9 mouse cellular contexts compared by ENCODE assay signal in the genomic region with DNA sequence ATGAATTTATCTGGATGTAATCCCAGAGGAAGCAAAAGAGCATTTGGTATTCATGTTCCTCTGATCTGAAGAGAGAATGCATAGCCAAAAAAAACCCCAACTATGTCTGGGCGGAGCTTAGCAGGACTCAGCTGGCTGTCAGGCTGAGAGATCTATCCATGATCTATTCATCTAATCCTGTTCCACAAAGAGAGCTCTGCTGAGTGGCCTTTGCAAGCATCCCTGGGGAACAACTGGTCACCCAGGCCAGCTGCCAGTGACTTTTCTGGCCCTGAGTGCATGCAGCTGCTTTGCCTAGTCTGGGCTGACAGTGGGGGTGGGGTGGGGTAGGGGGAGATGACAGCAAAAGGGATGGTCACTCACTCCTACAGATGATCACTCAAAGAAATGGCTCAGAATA.
DNase-seq lines count a peak whose midpoint lies in the region; ATAC-seq and TF ChIP-seq lines count a peak whose summit lies in the region.
"Had no signal": no experiment of that assay in that cellular context is flagged by ENCODE, and none has a peak within 500 bp of the region (broad histone marks: within the 10 kb centered on the region; RNA-seq: fewer than 3 reads in every experiment).

No protein-coding gene starts in this region.

- no peak overlapping the region for H3K27ac ChIP-seq in hindbrain, embryonic 10.5 days
- H3K27ac ChIP-seq in hindbrain, embryonic 14.5 days: no peak overlapping the region
- H3K27ac ChIP-seq in gastrocnemius, adult 2 months: peak overlapping the region; percentile 60
- H3K27ac ChIP-seq in kidney, postnatal 0 days: no peak overlapping the region
- no peak overlapping the region for H3K27ac ChIP-seq in forebrain, embryonic 10.5 days

- peak; percentile 44 for DNase-seq in hindbrain, embryonic 10.5 days (ENCODE audit: low spot score)
- DNase-seq in hindbrain, embryonic 14.5 days (ENCODE audit: low spot score): no peak
- DNase-seq in NIH3T3 (ENCODE audit: low read depth): peak; percentile 57
- DNase-seq in gastrocnemius, adult 2 months: peak; percentile 78
- peak; percentile 84 for DNase-seq in kidney, postnatal 0 days (ENCODE audit: low spot score)
- no peak for DNase-seq in frontal cortex, postnatal 36 days (ENCODE audit: low spot score in 2 of 2)
- no peak for DNase-seq in cerebellum, adult 11-12 months
- DNase-seq in forebrain, embryonic 10.5 days (ENCODE audit: extremely low spot score, low spot score): no peak
- DNase-seq: spleen, adult 18-20 months had no signal

- TF ChIP-seq CTCF in gastrocnemius, adult 2 months (IDR thresholded peaks at IDR 0.05): no peak
- TF ChIP-seq CTCF in kidney, postnatal 0 days (IDR thresholded peaks at IDR 0.05; ENCODE audit: low read depth): no peak

- H3K4me2 ChIP-seq in hindbrain, embryonic 14.5 days (replicated peaks): no peak overlapping the region
- H3K4me2 ChIP-seq in kidney, postnatal 0 days (ENCODE audit: low read length): no peak overlapping the region

- intact Hi-C loops in gastrocnemius, adult 2 months (cut with DNase I): no loop called here

- H3K27me3 ChIP-seq in hindbrain, embryonic 10.5 days (ENCODE audit: insufficient read depth, poor library complexity, severe bottlenecking): no peaks in the 10 kb centered on the region
- no peaks in the 10 kb centered on the region for H3K27me3 ChIP-seq in hindbrain, embryonic 14.5 days (ENCODE audit: control insufficient read depth, insufficient read depth, low read length)
- no peaks in the 10 kb centered on the region for H3K27me3 ChIP-seq in kidney, postnatal 0 days (ENCODE audit: insufficient read depth, low read length)
- H3K27me3 ChIP-seq in forebrain, embryonic 10.5 days (ENCODE audit: poor library complexity, severe bottlenecking): no peaks in the 10 kb centered on the region

- H3K36me3 ChIP-seq in hindbrain, embryonic 10.5 days: peaks cover 42% of the 10 kb centered on the region
- peaks cover 6% of the 10 kb centered on the region for H3K36me3 ChIP-seq in hindbrain, embryonic 14.5 days (replicated peaks; ENCODE audit: control insufficient read depth, insufficient read depth)
- H3K36me3 ChIP-seq in kidney, postnatal 0 days (ENCODE audit: insufficient read depth, low read length): no peaks in the 10 kb centered on the region
- H3K36me3 ChIP-seq in forebrain, embryonic 10.5 days (replicated peaks): peaks cover 11% of the 10 kb centered on the region; the same call in 1 of the 2 replicates

- H3K4me3 ChIP-seq in hindbrain, embryonic 10.5 days: no peak overlapping the region
- H3K4me3 ChIP-seq in hindbrain, embryonic 14.5 days (replicated peaks; ENCODE audit: low read length): no peak overlapping the region
- H3K4me3 ChIP-seq in gastrocnemius, adult 2 months: no peak overlapping the region
- H3K4me3 ChIP-seq in kidney, postnatal 0 days (replicated peaks; ENCODE audit: low read depth, low read length): no peak overlapping the region
- H3K4me3 ChIP-seq in forebrain, embryonic 10.5 days: no peak overlapping the region

- peaks cover 7% of the 10 kb centered on the region for H3K4me1 ChIP-seq in hindbrain, embryonic 10.5 days (replicated peaks)
- H3K4me1 ChIP-seq in hindbrain, embryonic 14.5 days (replicated peaks; ENCODE audit: control insufficient read depth, insufficient read depth, low read length): no peaks in the 10 kb centered on the region
- H3K4me1 ChIP-seq in kidney, postnatal 0 days (replicated peaks; ENCODE audit: insufficient read depth, low read length): peaks cover 11% of the 10 kb centered on the region; the same call in 1 of the 2 replicates
- H3K4me1 ChIP-seq in forebrain, embryonic 10.5 days: 0 out of 2 replicates have a peak, but pooled peaks cover 5% of the 10 kb centered on the region

- H3K9ac ChIP-seq in hindbrain, embryonic 14.5 days: no peak overlapping the region
- no peak overlapping the region for H3K9ac ChIP-seq in kidney, postnatal 0 days (ENCODE audit: low read depth, low read length)

- H3K9me3 ChIP-seq in hindbrain, embryonic 10.5 days: peaks cover 35% of the 10 kb centered on the region
- H3K9me3 ChIP-seq in hindbrain, embryonic 14.5 days (ENCODE audit: control insufficient read depth, low read length): peaks cover 38% of the 10 kb centered on the region
- no peaks in the 10 kb centered on the region for H3K9me3 ChIP-seq in kidney, postnatal 0 days (replicated peaks; ENCODE audit: low read length)
- H3K9me3 ChIP-seq in forebrain, embryonic 10.5 days: peaks cover 38% of the 10 kb centered on the region

- no peak for ATAC-seq in hindbrain, embryonic 14.5 days (ENCODE audit: low FRiP score)
- ATAC-seq in kidney, postnatal 0 days (replicated peaks; ENCODE audit: low FRiP score, low read depth): 0 out of 2 replicates have a peak, but pooled peaks have one; percentile 40

- WGBS in hindbrain, embryonic 10.5 days: 92% methylated on average over 1 of the region's 1 CpGs
- 88% methylated on average over 1 of the region's 1 CpGs for WGBS in hindbrain, embryonic 14.5 days
- WGBS in kidney, postnatal 0 days: 85% methylated on average over 1 of the region's 1 CpGs
- 97% methylated on average over 1 of the region's 1 CpGs for WGBS in forebrain, embryonic 10.5 days

Comparison
In these comparisons a context has a peak if more than half of its experiments do, and no peak if none do; other contexts are left out.
1. DNase-seq: peak in hindbrain, embryonic 10.5 days (single experiment), NIH3T3 (single experiment), gastrocnemius, adult 2 months (single experiment) and kidney, postnatal 0 days (single experiment); none in hindbrain, embryonic 14.5 days (single experiment), frontal cortex, postnatal 36 days (0 of 2), cerebellum, adult 11-12 months (single experiment) and forebrain, embryonic 10.5 days (single experiment).